Mouse (Mus musculus) heart, adult 9 months (tissue): ENCODE measurements at regions not wholly inside any gene's neighbourhood (a gene's known extent, or its start where the extent isn't known, plus 50 kb on each side); places are given as distances from the start of the nearest gene placed in this dataset.

ENCODE experiments used
- DNase-seq, 2 experiments: peaks; one replicate each; pipeline ENCODE4 v3.0.0; 2022; ENCODE audit warnings: low spot score in 2 of 2

DNA sequence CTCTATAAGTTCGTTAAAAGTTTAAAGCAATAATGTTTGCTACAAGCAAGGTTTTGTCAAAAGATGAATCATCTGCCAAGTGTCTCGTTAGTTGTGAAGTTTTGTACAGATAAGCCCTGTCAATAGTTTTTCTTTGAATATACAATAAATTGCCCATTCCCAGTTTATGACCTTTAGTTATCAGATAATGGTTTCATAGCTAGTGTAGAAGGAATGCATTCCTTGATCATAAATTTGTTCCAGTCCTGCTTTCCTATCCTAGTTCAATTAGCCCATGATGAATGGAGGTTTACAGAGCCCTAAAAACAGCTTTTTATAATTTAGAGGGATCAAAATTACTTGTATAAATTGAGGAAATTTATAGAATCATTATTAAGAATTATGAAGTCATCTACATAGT is 62.5 kb upstream of the Lrch2 start:
- no peak for DNase-seq

GRCm38 (mm10) chrX:147608660-147609059 is 54.8 kb upstream of the Lrch2 start:
- DNase-seq: peak; percentile 1 to 10
